Mouse (Mus musculus): Measurements from ENCODE around the gene Fkbp15.

Gene Fkbp15

DNA sequence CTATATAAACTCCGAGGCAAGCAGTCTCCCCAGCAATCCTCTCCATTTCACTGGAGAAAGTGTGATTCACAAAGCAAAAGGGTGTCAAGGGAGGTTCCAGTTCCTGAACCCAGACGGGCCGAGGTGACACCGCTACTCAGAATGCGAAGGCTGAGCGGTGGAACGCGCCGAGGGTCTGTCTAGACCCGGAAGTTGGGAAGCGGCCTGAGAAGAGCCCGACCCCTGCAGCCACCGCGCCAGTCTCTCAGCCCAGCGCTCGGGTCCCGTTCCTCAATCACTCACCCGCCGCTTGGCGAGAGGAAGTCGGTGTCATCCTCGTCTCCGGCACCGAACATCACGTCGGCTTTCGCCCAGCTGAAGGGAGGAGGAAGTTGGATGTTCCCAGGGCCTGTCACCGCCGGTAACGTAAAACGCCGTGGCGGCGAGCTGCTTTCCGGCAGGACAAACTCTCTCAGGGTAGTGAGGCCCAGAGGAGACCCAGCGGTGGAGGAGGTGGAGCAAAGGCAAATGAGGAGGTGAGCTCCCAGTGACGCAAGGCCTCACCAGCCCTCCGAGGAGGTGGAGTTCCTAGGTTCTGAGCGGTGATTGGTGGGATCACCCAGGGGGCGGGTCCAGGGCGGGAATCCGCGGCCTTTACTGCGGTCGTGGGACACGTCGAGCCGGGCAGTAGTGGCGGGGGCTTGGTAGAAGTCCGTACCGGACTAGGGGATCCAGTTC, at the start of gene Fkbp15, which contains the start of gene Slc31a1:
TSS of gene Fkbp15 (minus strand) at position 461 of the 717 bp plus-strand sequence.
TSS of gene Slc31a1 (plus strand) at position 640 of the 717 bp plus-strand sequence.
- DNase-seq (ENCODE audit: low read depth, low spot score): peak; percentile 98

DNA sequence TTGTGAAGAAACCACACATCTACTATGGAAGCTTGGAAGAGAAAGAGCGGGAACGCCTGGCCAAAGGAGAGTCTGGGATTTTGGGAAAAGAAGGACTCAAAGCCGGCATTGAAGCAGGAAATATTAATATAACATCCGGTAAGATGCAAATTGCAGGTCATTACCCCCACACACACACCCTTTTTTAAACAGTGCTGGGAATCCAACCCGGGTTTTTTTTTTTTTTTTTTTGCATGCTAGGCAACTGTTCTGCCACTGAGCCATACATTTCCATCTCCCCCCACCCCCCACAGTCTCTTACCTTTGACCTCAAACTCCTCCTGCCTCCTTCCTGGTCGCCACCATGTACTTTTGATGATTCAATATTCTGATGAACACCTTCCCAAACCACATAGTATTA, 49.3 kb upstream of the Fkbp15 start:
- no peak for DNase-seq (ENCODE audit: low read depth, low spot score)

DNA sequence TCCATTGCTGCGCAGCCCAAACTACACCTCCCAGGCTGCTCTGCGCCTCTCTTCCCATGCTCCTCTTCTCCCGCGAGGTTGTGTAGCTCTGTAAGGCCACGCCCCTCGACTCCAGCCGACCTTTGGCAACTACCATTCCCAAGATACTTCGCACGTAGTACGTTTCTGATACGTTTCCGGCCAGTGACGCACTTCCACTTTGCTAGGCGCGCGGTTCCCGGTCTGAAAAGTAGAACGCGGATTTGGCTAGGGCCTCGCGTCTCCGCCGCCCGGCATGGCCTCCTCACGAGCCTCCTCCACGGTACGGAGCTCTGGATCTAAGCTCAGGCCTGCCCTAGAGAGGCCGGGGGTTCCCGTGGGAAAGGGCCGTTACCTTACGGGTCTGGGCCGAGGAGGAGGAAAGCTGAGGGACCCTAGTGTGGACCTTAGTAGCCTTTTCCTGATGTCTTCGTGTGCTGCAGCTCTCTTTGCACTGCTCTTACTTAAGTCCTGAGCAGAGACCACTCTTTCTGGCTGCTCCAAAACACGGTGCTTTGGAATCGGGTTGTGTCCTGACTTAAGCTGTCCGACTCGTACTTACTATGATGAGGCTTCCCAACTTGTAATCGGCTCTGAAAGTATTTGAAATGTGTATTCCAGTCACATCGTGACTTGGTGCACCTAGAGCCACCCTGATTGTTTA, 48.4 kb upstream of the Fkbp15 start, which contains the start of the genes Cdc26 and Prpf4:
TSS of gene Cdc26 (minus strand) at position 42 of the 682 bp plus-strand sequence.
TSS of gene Prpf4 (plus strand) at position 197 of the 682 bp plus-strand sequence.
- DNase-seq (ENCODE audit: low read depth, low spot score): peak; percentile 97

DNA sequence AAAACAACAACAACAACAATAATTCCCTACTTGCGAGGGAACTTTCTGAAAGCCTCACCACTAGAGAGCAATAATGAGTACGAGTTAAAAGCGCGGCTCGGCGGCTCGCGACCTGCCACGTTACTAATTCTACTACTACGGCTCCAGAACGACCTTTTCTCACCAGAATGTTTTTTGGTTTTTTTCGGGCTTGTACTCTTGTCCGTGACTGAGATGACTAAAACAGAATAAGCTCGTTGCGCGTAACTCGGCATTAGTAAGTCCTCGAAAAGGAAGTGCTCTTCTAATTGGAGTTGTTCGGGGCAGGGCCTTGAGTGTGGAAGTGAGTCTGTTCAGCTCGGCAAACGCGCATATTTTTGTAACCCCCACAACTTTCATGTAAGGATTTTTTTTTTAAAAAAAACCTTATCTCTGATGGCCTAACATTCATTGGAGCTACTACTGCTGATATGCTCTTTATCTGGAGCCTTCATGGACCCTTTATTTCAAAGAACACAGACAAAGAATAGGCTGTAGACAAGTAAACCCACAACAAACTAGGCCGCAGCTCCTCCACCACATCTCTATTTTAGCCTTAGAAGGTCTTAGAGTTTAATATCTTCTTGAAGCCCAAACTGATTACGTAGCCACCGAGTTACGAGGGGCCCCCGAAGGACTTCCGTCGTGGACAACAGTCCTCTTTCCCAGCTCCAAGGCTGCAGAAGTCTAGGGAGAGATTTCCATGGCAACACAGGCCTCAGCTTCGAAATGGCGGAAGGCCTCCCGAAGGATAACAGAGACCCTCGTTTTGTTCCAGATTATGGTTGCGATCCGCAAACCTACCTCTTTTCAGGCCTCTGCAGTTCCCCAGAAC, 47.6 kb upstream of the Fkbp15 start:
- no peak for DNase-seq (ENCODE audit: low read depth, low spot score)

DNA sequence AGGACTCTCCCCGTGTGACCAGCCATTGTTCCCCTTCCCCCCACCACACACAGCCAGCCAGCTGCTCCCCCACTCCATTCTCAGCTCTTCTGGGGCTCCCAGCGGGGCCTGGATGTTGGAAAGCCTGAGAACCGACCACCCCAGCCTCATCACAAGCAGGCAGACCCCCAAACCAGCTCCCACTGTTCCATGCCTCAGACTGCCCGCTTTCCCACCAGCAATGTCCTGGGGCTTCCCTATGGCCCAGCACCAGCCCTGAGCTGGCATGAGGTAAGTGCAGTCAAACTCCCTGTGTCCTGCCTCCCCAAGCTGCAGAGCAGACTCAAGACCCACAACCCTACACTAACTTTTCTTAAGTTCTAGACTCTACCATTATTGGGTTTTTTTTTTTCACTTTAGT, 45.8 kb upstream of the Fkbp15 start:
- DNase-seq (ENCODE audit: low read depth, low spot score): no peak

DNA sequence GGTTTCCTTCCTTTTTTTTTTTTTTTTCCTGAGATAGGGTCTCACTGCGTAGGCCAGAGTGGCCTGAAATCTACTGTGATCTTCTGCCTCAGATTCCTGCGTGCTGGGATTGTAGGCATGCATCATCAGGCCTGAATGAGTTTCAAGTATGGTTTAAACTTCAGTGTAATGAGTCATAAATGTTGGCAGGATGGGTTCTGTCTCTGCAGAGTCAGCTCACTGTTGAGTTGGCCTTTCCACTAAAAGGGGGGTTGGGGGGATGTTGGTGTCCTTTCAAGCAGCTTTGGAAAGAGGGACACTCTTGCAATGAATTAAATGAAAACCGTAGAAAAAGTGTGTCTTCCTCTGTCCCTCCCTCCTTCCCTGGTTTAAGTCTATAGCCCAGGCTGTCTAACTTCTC, 38.6 kb upstream of the Fkbp15 start:
- DNase-seq (ENCODE audit: low read depth, low spot score): no peak

DNA sequence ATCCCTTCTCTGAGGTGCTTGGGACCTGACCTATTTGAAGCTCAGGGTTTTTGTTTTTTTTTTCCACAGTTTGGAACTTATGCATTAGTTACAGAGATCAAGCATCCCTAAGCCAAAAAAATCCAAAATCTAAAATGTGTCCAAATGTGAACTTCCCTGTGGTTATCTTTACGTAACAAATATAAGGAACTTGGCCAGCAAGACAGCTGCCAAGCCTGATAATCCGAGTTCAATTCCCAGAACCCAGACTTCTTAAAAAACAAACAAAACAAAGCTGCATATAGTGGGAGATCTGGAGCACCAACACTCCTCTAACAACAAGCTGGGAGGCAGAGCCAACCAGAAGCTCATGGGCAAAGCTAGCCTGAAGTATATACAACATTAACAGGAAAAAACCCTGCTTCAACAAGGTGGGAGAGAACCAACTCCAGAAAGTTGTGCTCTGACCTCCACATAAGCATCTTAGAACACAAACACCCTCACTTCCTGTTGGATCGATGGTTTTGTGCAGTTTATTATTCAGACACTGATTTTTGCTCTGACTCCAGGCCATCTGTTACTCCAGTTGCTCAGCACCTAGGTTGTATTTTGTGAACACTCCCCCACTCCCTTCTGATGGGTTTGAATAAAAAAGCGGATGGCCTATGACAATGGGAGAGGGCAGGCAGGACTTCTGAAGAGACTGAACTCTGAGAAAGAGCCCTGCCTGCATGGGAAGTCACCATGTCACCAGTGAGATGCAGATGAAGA, 37.4 kb upstream of the Fkbp15 start:
- no peak for DNase-seq (ENCODE audit: low read depth, low spot score)

DNA sequence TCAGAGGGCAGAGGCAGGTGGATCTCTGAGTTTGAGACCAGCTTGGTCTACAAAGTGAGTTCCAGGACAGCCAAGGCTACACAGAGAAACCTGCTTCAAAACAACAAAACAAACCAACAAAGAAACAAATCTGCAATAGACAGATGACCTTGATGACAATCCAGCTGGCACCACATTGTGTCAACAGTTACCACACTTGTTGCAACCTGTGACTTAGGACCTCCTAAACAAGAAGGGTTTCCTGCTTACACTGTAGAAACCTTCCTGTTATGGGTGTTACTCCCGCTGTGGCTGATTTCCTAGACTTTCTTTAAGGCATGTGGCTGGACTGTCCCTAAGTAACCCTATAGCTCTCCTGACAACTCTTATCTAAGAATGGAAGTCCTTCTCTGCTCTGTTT, 35.5 kb upstream of the Fkbp15 start:
- no peak for DNase-seq (ENCODE audit: low read depth, low spot score)

DNA sequence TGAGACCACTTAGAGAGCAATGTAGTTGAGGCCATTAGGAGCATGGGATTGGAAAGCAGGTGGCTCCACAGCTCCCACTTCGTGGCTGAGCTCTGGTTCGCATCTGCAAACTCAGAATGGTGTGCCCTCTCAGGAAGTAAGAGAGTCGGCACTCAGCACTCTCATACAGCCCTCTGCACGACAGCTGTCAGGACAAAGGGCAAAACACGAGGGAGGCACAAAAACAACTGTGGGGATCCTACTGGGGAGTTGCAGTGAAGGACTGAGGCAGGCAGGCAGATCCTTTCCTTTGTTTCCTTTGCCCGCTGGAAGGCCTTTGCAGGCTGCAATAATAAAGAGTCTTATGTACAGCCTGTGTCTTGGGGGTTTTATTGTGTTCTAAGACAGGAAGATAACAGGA, 33.1 kb upstream of the Fkbp15 start:
- DNase-seq (ENCODE audit: low read depth, low spot score): no peak

DNA sequence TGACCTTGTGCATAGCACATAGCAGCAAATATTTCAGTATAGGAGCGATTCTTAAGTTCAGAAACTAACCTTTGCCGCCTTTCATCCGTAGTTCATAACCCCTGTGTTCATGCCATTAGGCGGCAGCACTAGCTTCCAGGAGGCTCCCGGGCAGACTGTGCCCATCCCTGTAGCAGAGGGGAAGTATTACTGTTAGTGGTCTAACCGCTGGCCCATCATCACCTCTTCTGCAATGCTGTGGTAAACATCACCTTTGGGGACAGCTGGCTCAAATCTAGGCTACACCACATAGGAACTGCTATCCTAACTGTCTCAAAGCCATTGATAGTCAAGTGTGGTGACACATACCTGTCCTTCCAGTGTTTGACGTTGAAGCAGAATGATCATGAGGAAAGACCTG, 31.5 kb upstream of the Fkbp15 start:
- no peak for DNase-seq (ENCODE audit: low read depth, low spot score)

DNA sequence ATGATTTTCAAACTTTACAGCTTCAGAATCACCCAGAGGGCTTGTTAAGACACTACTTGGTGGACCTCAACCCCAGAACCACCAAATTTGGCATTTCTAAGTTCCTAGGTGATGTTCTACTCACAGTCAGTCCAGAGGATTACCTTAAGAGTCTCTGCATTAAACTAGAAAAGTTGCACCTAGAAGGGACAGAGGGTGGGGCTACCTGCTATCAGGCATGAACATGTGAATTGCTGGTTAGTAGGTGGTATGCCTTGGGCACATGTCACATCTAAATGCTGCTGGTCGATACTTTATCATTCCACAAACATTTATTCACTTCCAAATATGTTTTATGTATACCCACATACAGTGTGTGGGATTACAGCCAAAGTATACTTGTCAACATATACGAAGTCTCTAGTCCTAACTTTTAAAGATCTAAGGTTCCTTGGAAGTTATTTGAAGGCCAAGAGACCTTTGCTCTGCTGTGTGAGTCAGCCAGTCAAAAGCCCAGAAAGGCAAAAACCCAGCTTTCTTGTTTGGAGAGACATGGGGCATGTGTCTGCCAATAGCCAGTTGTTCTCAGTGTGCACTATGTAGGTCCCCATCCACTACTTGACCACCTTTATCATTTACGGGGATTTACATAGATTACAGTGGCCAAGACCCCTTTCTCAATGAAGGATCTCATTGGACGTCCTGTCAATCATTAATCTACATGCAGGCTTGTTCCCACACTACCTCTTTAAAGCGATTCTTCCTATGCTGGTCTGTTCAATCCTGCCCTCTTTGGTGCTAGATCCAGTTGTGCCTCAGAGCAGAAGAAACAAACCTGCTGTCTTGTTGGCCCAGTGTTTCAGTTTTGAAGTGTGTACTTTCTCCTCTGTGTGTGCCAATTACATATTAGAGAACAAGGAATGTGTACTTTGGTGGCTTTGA, 29.5 kb upstream of the Fkbp15 start:
- DNase-seq (ENCODE audit: low read depth, low spot score): no peak

DNA sequence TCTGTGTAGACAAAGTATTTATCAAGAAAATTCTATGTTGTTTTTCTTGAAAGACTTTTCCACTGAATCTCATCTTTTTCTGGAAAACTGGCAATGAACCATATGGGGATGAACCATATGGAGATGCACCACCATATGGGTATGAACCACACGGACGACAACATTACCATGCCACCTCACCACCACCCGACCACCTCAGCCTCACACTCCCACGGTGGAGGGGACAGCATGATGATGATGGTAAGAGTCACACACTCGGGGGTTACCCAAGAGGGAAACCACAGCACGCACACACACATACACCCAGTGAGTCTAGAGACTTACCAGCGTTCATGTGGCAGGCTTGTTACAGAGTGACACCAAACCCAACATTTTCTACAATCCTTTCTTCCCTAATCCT, 25.1 kb upstream of the Fkbp15 start:
- no peak for DNase-seq (ENCODE audit: low read depth, low spot score)

DNA sequence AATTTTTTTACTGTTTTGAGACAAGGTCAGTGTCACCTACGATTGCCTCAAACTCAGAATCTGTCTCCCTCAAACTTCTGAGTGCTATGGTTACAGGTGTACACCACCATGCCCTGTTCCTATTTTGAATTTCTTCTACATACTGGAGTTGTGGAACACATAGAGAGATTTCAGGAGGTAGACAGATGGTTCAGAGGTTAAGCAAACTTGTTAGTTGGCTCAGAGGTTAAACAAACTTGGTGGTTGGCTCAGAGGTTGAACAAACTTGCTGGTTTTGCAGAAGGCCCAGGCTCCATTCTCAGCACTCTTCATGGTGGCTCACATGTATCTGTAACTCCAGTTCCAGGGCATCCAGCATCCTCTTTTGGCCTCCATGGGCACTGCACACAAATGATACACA, 23.8 kb upstream of the Fkbp15 start:
- no peak for DNase-seq (ENCODE audit: low read depth, low spot score)

DNA sequence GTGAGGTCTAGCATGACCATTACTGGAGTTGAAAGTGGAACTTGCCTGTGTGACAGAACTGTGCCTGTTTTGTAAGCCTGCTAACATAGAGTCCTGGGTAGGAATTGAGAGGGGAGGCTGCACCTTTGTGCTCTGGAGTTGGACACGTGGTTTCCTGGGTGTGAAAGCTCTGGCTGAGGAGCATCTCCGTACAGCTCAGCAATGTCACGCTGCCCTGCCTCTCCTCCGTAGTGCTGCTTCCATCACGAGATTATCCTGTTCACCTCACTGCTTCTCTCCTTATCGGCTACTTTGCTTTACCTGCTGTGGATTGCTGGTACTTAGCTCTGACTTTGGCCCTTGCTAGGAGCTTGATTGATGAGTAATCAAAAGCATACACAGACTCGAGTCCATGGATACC, 23.4 kb upstream of the Fkbp15 start:
- DNase-seq (ENCODE audit: low read depth, low spot score): no peak

DNA sequence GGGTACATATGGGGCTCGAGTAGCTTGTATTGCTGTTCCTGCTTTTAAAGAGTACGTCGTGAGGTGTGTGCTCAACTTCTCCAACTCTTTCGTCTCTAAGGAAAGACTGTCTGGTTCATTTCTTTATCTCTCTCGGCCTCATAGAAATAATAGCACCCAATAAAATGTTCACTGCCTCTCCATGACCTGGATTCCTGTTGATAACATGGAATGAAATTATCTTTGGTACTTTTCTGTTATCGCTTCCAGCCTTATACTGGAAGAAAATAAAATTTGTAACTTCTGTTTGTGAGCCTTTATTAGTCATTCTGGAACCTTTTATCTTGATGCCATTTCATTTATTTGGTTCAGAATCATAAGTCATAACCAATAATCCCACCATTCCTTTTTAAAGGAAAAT, 22.9 kb upstream of the Fkbp15 start:
- no peak for DNase-seq (ENCODE audit: low read depth, low spot score)

DNA sequence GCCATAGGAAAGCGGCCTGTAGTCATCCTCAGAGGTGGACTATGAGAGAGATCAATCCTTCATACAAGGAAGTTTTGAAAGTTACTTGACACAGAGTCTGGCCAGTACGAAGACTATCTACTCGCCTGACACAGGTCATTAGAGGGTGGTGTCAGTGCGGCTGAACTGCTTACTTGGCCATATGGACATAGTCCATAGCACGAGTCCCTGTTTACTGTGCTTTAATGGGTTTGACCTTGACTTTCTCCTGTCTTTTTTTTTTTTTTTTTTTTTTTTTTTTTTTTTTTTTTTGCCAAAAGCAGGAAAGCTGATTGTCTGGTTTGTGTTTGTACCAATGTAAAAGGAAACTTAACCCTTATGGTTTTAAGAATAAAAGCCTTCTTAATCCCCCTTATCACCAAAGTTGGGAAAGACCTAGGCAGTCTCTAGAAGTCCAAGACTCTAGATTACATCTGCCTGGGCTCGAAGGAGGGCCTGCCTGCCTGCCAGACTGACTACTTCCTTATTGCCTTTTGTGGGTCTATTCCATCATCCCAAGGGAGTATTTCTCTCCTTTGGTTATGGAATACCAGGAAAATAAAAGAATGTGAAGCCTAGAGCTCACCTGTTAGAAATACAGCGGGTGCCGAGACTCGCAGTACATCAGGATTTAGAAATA, 19.5 kb upstream of the Fkbp15 start:
- no peak for DNase-seq (ENCODE audit: low read depth, low spot score)

DNA sequence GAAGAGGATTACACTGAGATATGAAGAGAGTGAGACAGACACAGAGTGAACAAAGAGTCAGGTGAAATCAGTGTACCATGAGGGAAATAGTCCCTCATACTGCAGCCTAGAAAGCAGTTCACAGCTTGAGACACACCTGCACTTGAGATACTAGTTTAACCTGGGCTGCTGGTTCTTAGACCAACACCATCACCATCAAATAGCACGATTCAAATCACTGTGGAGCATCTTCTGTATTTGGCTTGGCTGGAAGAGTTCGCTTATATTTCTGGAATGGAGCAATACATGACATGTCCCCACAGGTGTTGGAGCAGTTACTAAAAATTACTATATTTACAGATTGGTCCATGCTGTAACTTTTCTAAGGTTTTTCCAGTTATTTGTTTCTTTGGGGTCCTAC, 15.8 kb upstream of the Fkbp15 start:
- no peak for DNase-seq (ENCODE audit: low read depth, low spot score)

DNA sequence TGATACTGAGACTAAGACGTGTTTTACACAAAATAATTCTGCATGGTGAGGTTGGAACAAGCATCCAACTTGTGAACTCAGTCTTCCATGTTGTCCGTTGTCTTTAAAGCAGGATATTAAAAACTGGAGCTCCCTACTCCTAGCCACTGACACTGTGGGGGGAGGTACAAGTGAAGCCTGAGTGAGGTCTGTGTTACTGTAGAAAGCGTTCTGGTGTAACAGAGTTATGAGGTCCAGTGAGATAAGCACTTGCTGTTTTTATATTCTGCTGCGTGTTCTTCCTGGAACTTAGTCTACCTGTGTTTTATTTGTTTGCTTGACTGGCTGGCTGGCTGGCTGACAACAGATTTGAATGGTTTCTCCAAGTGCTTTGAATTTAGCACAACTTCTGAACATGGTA, 14.0 kb upstream of the Fkbp15 start:
- no peak for DNase-seq (ENCODE audit: low read depth, low spot score)

DNA sequence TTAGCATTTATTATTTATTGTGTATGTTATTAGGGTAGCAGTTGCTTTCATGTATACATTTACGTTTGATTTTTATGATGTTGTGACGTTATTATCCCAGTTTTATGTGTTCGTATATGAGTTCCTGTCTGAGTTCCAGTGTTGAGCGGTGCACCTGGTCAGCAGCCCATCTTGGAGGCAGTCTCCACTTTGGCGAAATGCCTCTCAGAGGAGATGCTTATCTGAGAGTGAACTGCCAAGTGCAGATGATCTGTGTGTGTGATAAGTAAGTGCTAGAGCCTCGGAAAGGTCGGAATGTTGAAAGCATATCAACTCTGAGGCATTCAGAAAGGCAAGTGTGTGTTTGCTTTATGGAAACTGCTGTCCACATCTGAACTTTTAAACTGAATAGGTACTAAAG, 13.3 kb upstream of the Fkbp15 start:
- no peak for DNase-seq (ENCODE audit: low read depth, low spot score)

Measured in embryo, embryonic 11.5 days (tissue).